Mouse (Mus musculus) ES-Bruce4 (cell line): Measurements from ENCODE around the gene Cdh13. TPM values are rescaled to one million over a fixed set of nuclear protein-coding genes. Genes with fewer than 3 reads are reported as not detected.

Experiments used
- H3K27ac ChIP-seq: 2 replicates; pipeline ENCODE4 v1.5.1; 2012; ENCODE audit warnings: low read length, inconsistent platforms; ENCODE audit not compliant: insufficient read depth
- H3K27me3 ChIP-seq: 2 replicates; pipeline ENCODE4 v1.6.1; 2012; ENCODE audit warnings: mild to moderate bottlenecking, low read length, inconsistent platforms; ENCODE audit not compliant: control insufficient read depth, poor library complexity, insufficient read depth, severe bottlenecking
- H3K36me3 ChIP-seq: 2 replicates; pipeline ENCODE4 v1.6.1; 2012; ENCODE audit warnings: inconsistent platforms, mild to moderate bottlenecking, low read length, moderate library complexity; ENCODE audit not compliant: control insufficient read depth, poor library complexity, insufficient read depth, severe bottlenecking
- H3K4me1 ChIP-seq: one replicate; pipeline ENCODE4 v1.8.1; 2011; ENCODE audit warnings: low read length; ENCODE audit not compliant: control insufficient read depth, insufficient read depth
- H3K4me3 ChIP-seq: 2 replicates; pipeline ENCODE4 v1.5.1; 2011; ENCODE audit warnings: low read depth, mild to moderate bottlenecking, low read length
- H3K9ac ChIP-seq: 2 replicates; pipeline ENCODE4 v1.6.1; 2012; ENCODE audit warnings: low read depth, mild to moderate bottlenecking, inconsistent platforms; ENCODE audit not compliant: poor library complexity, severe bottlenecking
- H3K9me3 ChIP-seq: replicated peaks from 2 replicates; pipeline ENCODE4 v1.6.1; 2012; ENCODE audit warnings: mild to moderate bottlenecking, low read length, inconsistent platforms; ENCODE audit not compliant: control insufficient read depth, poor library complexity, insufficient read depth, severe bottlenecking
- CTCF ChIP-seq: IDR thresholded peaks from one replicate; pipeline ENCODE4 v1.8.1; 2011; ENCODE audit warnings: low read depth, low read length
- EP300 ChIP-seq: IDR thresholded peaks from 2 replicates; pipeline ENCODE4 v1.6.1; 2011; ENCODE audit warnings: low read depth, low read length; ENCODE audit not compliant: insufficient read depth
- POLR2A ChIP-seq: IDR thresholded peaks from one replicate; pipeline ENCODE4 v1.8.1; 2011; ENCODE audit warnings: low read length; ENCODE audit not compliant: insufficient read depth
- polyA plus RNA-seq: library from polyadenylated mRNA; stranded (reverse); fragments of >200 nt; gene quantifications from 2 replicates; pipeline ENCODE4 v1.2.4, GENCODE M21; 2011; ENCODE audit warnings: low read depth; ENCODE audit not compliant: missing spikeins, insufficient read depth, insufficient read length

Gene Cdh13
- polyA plus RNA-seq, 1 experiment: 2.0 TPM

DNA sequence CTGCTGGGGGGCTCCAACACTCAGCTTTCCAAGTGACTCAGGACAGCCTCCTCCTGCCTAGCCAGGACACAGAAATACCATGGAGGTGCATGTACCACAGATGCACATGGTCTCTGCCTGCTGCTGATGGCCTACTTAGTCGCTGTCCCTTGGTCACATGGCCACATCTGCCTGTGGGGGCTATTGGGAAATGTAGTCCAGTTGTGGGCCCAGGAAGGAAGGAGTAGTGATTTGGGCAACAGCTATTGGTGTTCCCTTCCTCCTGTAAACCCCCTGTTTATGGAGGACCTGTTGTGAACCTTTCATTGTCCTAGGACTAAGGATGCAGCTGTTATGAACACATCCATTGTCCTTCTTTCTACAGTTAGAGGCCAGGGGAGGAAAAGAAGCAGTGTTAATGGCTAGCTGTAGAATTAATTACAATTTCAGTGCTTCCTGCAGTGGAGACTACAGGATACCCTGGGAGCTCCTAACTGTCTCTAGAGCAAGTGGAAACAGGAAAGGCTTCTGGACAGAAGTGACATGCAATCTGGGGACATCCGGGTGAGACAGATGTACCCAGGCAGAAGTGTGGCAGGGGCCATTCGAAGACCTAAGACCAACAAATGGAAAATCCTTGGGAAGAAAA lies 150.1 kb downstream of the Cdh13 start:
- Histone ChIP-seq H3K36me3 (no peaks in the 10 kb centered on the region), H3K9me3 (no peaks in the 10 kb centered on the region), H3K9ac (no peak overlapping the region), H3K27me3 (no peaks in the 10 kb centered on the region), H3K4me3 (no peak overlapping the region), H3K27ac (no peak overlapping the region), H3K4me1 (no peaks in the 10 kb centered on the region)
- TF ChIP-seq EP300 (no peak), POLR2A (no peak)

DNA sequence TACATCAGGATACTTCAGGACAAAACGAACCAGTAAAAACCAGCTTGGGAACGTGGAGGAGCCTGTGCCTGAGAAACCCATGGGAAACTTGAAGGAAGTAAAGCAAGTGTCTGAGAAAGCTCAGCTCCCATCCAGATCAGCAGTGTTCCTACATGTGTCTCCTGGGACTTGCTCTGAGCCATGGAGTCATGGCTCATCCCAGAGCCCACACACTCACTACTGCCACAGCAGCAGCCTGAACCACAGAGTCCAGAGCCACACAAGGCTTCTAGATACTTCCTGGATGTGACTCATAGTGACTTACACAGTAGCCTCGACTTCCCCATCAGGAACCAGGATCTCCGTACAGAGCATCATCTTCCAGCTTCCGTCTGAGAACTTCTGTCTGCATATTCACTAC lies 153.2 kb downstream of the Cdh13 start:
- H3K4me1 ChIP-seq: no peaks in the 10 kb centered on the region

DNA sequence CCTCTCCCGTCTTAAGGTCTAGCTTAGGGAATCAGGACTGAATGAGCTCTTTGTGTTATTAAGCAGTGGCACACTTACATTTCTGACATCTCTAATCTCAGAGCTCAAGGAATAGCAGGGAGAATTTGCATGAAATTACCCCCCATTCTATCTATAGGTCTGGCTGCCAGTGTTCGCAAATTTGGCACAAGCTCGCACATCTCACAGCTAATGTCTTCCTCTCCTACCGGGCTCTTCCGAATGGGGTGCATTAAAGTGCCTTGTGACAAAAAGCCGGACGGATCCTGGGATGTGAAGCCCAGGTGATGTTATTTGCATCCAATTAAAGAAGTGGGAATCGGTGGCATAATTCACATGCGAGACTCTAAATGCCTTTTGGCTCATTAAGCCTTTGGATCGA lies 153.6 kb downstream of the Cdh13 start:
- no peak overlapping the region for H3K4me3 ChIP-seq
- no peak overlapping the region for H3K9ac ChIP-seq
- no peaks in the 10 kb centered on the region for H3K27me3 ChIP-seq
- no peaks in the 10 kb centered on the region for H3K36me3 ChIP-seq
- no peaks in the 10 kb centered on the region for H3K9me3 ChIP-seq
- H3K27ac ChIP-seq: no peak overlapping the region
- no peaks in the 10 kb centered on the region for H3K4me1 ChIP-seq
- TF ChIP-seq POLR2A (no peak), EP300 (no peak), CTCF (no peak)

More for the DNA sequence above, 153.2 kb downstream of the Cdh13 start:
- H3K9ac ChIP-seq: no peak overlapping the region
- no peaks in the 10 kb centered on the region for H3K9me3 ChIP-seq
- H3K4me3 ChIP-seq: no peak overlapping the region
- no peak overlapping the region for H3K27ac ChIP-seq
- no peak for TF ChIP-seq POLR2A
- no peak for TF ChIP-seq EP300
- no peak for TF ChIP-seq CTCF
- H3K27me3 ChIP-seq: no peaks in the 10 kb centered on the region
- H3K36me3 ChIP-seq: no peaks in the 10 kb centered on the region

DNA sequence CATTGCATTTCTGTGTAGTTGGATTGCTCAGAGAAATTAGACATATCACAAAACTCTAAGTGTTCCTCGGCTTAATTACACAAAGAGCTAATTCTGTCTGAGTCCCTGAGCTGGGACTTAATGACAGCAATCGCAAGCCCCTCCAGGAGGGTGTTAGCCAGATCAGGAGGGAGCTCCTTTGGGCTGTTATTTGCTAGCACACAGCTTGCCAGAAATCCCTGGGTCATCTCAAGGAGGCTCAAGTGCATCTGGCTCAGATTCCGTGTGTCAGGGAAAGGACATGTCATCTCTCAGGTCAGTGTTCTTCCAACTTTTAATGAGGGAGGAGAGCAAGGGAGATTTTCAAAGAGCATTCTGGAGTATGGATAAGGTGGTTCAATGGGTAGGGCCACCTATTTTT lies 154.3 kb downstream of the Cdh13 start:
- H3K4me1 ChIP-seq: no peaks in the 10 kb centered on the region
- no peak for TF ChIP-seq EP300

DNA sequence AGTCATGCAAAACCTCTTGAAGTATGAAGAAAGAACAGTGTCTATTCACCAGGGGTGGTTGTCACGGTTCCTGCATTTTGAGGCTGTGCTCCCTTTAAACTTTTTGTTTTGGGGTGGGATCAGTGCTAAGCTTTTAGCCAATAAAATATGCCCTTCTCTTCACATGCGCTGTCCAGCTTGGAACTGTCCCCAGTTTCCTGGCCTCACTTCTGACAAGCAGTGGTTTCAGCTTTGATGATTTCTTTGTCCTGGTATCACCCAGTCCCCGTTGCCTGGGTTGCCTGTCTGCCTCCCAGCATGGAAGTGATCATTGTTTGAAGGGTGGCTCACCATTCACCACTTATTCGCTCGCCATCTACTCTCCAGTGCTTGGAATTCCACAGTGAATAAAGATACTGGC lies 156.3 kb downstream of the Cdh13 start:
- no peak overlapping the region for H3K27ac ChIP-seq
- H3K36me3 ChIP-seq: no peaks in the 10 kb centered on the region
- no peaks in the 10 kb centered on the region for H3K9me3 ChIP-seq
- H3K4me1 ChIP-seq: no peaks in the 10 kb centered on the region
- no peak for TF ChIP-seq CTCF
- TF ChIP-seq POLR2A: no peak
- no peak for TF ChIP-seq EP300
- no peak overlapping the region for H3K9ac ChIP-seq
- no peak overlapping the region for H3K4me3 ChIP-seq
- no peaks in the 10 kb centered on the region; the same call in 1 of the 2 replicates for H3K27me3 ChIP-seq

More for the DNA sequence above, 154.3 kb downstream of the Cdh13 start:
- Histone ChIP-seq H3K9ac (no peak overlapping the region), H3K4me3 (no peak overlapping the region), H3K36me3 (no peaks in the 10 kb centered on the region), H3K27ac (no peak overlapping the region), H3K9me3 (no peaks in the 10 kb centered on the region), H3K27me3 (no peaks in the 10 kb centered on the region)

DNA sequence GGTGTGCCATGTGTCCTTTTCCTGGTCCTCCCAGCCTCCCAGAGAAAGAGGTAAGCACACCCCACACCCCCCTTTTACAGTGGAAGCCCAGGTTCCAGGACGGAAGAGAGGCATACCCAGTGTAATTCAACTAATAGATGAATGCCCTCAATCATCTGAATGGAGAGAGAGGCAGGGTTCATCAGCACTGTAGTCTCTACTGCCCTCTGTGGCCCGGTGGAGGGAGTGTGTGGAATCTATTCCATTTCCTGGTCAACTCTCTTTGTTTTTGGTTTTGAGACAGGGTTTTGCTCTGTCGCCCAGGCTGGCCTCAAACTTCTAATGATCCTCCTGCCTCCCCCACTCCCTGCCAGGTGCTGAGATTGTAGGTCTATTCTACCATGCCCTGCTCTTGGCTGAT lies 159.8 kb downstream of the Cdh13 start:
- Histone ChIP-seq H3K36me3 (no peaks in the 10 kb centered on the region), H3K4me1 (no peaks in the 10 kb centered on the region), H3K9ac (no peak overlapping the region), H3K27ac (no peak overlapping the region), H3K27me3 (no peaks in the 10 kb centered on the region; the same call in 1 of the 2 replicates), H3K9me3 (no peaks in the 10 kb centered on the region), H3K4me3 (no peak overlapping the region)
- TF ChIP-seq POLR2A: no peak
- TF ChIP-seq CTCF: peak; percentile 27
